Mouse (Mus musculus): ENCODE measurements at regions not wholly inside any gene's neighbourhood (a gene's known extent, or its start where the extent isn't known, plus 50 kb on each side); places are given as distances from the start of the nearest gene placed in this dataset.

GRCm38 (mm10) chr16:51675988-51676387 lies 355.0 kb upstream of the Cblb start:
- DNase-seq (ENCODE audit: low spot score in 2 of 2) = no peak

DNA sequence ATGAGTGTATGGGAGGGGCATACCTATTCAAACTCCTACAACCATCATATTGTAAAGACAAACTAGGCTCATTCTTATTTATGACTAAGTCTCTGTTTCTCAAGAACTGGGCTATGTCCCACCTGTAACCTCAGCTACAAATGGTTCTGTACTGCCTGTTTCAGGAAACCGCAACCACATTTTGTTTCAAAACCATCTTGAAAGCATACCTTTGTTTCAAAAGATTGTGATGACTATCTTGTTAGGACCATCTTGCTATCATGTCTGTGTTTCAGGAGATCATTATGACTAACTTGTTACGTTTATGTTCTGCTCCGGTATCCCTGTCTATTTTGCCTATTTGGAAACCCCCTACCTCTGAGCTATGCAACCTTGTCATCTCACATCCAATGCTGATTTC lies 340.2 kb upstream of the Cblb start:
- DNase-seq (ENCODE audit: low spot score in 2 of 2) = no peak

- DNase-seq (ENCODE audit: low spot score in 2 of 2) = no peak
These were observed 326.0 kb upstream of the Cblb start for GRCm38 (mm10) chr16:51705026-51705425.

DNA sequence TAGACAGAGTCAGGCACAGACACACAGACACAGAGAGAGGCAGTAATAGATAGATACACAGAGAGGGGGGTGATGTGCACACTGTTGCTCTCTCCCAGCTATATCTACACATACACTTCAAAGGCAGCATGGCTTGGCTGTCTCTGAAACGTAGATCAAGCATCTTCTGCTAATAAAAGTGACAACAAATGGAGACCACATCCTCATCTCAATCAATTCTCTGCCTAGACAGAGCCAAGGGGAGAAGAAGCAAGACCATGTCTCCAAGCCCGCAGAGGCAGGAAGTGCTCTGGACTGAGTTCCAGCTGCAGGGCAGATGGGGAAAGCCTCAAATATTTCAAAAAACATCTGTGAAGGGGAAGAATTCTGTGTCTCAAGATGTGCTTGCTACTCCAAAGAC lies 312.3 kb upstream of the Cblb start:
- DNase-seq (ENCODE audit: low spot score in 2 of 2) = no peak

DNA sequence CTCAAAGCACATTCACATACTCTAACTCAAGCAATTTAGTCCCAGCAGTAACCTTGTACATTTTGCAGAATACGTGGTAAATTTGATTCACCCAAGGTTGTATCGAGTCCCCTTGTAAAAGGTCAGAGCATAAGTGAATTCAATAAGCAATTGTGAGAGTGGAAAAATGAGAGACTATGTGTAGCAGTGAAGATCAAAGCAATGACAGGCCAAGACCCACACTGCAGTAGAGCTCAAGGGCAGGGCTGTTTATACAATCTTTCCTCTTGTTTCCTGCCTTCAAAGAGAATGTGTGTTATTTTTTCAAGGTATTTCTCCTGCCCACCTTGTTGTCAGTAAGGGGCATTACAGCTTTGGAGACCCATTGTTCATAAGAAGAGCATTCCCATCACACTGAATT lies 311.4 kb upstream of the Cblb start:
- no peak for DNase-seq (ENCODE audit: low spot score in 2 of 2)

DNA sequence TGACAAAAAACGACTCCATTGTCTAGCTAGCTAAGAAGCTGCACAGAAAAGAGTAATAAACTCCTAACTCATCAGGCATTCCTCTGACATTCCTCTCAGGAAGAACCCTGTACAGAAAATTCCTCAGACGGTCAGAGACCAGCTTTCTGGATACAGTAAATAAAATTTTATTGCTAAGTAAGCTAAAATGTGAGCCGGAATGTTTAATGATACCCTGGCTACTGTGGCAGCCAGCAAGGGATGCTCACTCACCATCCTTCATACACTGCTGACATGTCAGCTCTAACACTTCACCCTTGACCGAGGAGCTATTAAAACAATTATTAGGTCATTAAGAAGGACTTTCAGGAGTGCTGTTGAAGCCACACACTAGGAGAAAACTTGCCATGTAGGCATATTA lies 308.3 kb upstream of the Cblb start:
- DNase-seq (ENCODE audit: low spot score in 2 of 2) = no peak

- DNase-seq (ENCODE audit: low spot score in 2 of 2) = no peak
These were observed 289.1 kb upstream of the Cblb start for GRCm38 (mm10) chr16:51741875-51742274.

DNA sequence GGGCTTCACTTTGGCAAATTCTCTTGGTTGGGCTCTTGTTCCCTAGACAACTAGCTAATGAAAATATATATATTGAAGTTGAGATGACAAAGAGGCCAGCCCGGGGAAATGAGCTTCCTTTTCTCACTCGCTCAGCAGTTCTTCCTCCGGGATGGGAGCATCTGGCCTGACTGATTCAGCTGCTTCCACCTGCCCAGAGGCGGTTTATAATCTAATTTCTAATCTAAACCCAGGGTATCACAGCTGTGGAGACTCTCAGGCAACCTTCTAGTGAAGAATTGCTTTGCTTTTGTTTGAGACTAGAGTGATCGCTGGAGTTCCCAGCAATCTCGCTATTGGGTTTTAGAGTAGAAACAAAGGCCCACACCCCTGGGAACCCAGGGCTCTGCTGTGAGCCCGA lies 279.1 kb upstream of the Cblb start:
- no peak for DNase-seq (ENCODE audit: low spot score in 2 of 2)

DNA sequence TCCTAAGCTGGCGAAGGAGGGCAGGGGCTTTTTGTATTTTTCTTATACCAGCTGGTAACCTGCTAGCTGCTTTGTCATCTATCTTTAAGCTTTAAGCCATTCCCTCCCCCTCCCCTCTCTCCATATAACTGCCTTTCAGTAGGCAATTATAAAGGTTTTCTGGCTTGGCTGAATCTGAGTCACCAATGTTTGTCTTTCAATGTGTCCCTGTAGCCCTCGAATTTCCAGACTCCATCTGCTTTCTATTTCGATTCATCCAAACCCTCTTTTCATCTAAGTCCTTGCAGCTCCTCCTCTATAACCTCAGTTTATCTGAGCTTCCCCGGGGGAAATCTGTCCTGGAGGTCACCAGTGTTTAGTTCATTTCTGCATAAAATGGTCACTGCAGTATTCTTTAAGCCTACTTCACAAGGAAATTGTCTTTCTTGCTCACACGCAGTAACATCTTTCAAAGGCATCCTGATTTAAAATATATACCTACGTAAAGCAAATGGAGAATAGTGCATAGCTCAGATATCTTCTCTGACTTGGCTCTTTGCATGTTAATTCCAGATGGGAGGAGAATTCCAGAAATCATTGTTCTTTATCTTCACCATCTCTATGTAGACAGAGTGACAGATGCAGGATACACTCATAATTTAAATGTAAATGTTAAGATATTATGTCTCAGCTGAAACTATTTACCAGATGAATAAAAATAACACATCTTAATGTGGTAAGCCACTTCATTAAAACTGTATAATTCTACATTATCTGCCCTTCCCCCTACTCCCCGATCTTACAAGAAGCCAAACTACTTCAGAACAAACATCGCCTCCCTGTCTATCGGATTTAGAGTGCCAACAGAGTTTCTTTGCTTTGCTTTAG lies 272.4 kb upstream of the Cblb start:
- DNase-seq (ENCODE audit: low spot score in 2 of 2) = no peak

- DNase-seq (ENCODE audit: low spot score in 2 of 2) = no peak
These were observed 271.8 kb upstream of the Cblb start for GRCm38 (mm10) chr16:51759228-51759647.

DNA sequence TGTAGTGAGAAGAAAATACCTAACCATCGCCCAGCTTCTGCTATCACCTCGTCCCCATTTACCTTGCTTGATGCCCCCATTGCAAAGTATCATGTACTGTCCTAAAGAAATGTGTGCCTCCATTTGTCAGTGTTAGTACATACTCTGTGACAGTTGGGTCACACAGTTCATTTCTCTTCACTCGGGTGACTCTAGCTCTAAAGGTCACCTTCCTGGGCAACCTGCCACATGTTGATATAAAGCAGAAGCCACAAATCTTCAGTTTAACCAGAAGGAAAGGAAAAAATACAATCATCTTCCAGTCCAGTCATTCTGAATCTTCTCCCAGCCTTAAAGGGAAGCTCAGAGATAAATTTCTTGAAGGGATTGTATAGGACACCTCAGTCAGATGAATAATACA lies 263.5 kb upstream of the Cblb start:
- no peak for DNase-seq (ENCODE audit: low spot score in 2 of 2)

- DNase-seq (ENCODE audit: low spot score in 2 of 2) = no peak
These were observed 252.1 kb upstream of the Cblb start for GRCm38 (mm10) chr16:51778920-51779319.

DNA sequence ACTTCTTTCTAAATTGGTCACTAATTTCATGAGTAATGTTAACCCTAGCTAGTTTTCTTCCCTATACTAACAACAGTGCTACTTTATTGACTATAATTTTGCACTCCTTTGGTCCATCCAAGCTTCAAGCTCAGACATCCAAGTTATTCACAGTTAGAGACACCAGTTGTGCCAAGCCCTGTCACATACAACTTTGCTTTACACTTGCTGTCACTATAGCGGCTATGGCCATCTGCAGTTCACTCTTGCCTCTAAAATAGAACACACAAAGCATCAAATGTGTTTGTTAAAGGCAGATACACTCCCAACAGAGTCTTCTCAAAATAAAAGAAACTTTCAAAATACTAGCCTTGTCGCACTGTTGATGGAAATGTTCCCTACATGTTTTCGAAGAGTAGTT lies 236.0 kb upstream of the Cblb start:
- no peak for DNase-seq (ENCODE audit: low spot score in 2 of 2)

DNA sequence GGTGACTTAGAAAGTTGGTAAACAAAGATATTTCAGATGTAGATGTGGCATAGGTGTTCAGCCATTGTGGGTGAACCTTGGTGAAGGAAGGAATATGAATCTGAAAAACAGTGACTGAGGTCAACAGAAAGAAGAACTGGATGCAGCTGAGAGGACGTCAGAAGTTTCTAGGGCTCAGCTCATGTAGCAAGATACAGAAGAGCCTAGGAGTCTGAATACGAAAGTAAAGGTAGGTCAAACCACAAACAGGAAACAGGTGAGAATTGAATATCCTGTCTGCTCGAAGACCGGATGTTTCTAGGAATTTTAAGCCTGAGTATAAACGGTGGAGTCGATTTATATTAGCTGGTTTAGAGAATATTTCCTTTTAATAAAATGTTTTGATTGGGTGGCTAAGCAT lies 223.7 kb upstream of the Cblb start:
- DNase-seq (ENCODE audit: low spot score in 2 of 2) = no peak

- DNase-seq (ENCODE audit: low spot score in 2 of 2) = no peak
These were observed 221.9 kb upstream of the Cblb start for GRCm38 (mm10) chr16:51809120-51809519.

GRCm38 (mm10) chr16:51811073-51811472 lies 220.0 kb upstream of the Cblb start:
- DNase-seq (ENCODE audit: low spot score in 2 of 2) = no peak

- no peak for DNase-seq (ENCODE audit: low spot score in 2 of 2)
These were observed 188.3 kb upstream of the Cblb start for GRCm38 (mm10) chr16:51842770-51843169.

DNA sequence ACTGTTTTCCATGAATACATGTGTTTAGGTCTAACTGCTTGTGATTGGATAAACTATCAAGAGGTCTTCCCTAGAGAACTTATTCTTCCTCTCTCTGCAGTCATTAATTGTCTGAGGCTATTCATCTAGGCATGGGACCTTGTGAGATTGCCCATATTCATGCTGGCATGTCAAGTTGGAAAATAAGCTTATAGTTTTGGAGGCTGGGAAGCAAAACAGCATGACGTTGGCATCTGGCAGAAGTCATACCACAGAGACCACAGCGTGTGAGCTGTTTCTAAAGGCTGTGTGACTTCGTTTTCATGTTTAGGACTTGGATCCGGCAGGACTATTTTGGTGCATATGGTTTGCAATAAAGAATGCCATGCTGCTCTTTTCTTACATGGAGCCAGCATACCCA lies 185.5 kb upstream of the Cblb start:
- DNase-seq (ENCODE audit: low spot score in 2 of 2) = no peak

DNA sequence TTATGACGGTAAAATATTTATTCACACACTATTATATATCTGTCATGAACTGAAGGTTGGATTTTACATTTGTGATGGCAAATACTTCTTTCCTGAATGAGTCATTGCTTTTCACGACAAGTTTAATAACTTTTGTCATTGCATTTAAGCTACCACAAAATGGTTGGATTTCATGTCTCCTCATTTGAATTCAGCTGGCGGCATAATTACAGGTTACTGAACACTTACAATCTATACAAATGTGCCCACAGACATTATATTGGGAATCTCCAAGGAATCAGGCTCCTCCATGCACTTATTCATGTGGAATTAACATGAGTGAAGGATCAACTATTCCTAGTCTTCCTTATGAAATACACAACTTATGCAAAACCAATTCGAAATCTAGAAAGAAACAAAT lies 150.3 kb upstream of the Cblb start:
- no peak for DNase-seq (ENCODE audit: low spot score in 2 of 2)

GRCm38 (mm10) chr16:51881127-51881526 lies 149.9 kb upstream of the Cblb start:
- no peak for DNase-seq (ENCODE audit: low spot score in 2 of 2)

- DNase-seq (ENCODE audit: low spot score in 2 of 2) = no peak
These were observed 147.2 kb upstream of the Cblb start for GRCm38 (mm10) chr16:51883813-51884212.

GRCm38 (mm10) chr16:51887496-51887895 lies 143.5 kb upstream of the Cblb start:
- no peak for DNase-seq (ENCODE audit: low spot score in 2 of 2)

DNA sequence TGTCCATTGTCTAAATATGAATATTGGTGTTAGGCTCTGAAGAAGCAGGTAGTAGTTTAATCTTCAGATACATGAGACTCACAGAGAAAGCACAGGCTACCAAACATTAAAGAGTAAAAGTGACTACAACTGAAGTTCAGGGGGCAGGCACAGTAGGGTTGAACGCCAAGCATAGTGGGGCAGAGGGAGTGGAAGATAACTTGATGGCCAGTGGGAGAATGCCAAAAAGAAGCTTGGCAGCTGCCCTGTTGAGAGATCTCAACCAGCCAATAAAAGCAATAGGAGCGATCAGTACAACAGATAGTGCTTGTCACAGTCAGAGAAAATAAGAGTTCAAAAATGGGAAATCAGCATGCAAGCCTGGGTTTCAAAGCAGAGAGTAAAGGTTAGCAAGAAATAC lies 125.4 kb upstream of the Cblb start:
- DNase-seq (ENCODE audit: low spot score in 2 of 2) = no peak

DNA sequence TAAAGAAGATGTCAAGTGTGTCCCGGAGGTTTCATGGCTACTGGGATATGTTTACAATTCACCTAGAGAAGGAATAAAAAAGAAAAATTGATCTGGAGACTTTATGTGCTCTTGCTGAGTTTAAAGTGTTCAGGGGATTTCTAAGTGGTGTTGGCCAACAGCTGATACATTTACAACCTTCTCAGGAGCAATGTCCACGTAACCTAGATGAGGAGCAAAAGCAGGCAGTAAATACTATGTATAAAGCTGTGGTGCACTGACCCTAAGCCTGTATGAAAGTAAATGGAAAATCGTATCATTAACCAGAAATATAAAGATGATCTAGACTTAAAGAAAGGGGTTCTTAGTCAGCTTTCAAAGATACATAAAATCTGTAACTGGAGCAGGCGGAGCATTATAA lies 124.3 kb upstream of the Cblb start:
- no peak for DNase-seq (ENCODE audit: low spot score in 2 of 2)

Measured in right cerebral cortex, postnatal 36 days (tissue).